Mouse (Mus musculus) limb, embryonic 11.5 days (tissue): ENCODE measurements around the gene Hnrnpul1. TPM values are rescaled to one million over a fixed set of nuclear protein-coding genes. Genes with fewer than 3 reads are reported as not detected.

ENCODE experiments used
- ATAC-seq: fragments of 200-750 bp; cut with Nextera tagmentation; 2 replicates; pipeline ENCODE4 v1.8.0; 2017; ENCODE audit warnings: low read depth; ENCODE audit not compliant: insufficient number of reproducible peaks, low FRiP score, low TSS enrichment
- DNase-seq: peaks from one replicate; pipeline ENCODE4 v3.0.0-alpha.2; 2015; ENCODE audit warnings: low spot score
- H3K27ac ChIP-seq: fragments of 300-500 bp; sonication (generic); replicated peaks from 2 replicates; pipeline ENCODE4 v1.5.1; 2014; ENCODE audit warnings: low read depth, mild to moderate bottlenecking, low read length
- H3K27me3 ChIP-seq: fragments of 300-500 bp; sonication (generic); 2 replicates; pipeline ENCODE4 v1.6.1; 2014; ENCODE audit warnings: mild to moderate bottlenecking, low read length, mixed read lengths; ENCODE audit not compliant: control insufficient read depth, insufficient read depth
- H3K36me3 ChIP-seq: fragments of 300-500 bp; sonication (generic); 2 replicates; pipeline ENCODE4 v1.6.1; 2014; ENCODE audit warnings: mild to moderate bottlenecking, low read length, moderate library complexity, mixed read lengths; ENCODE audit not compliant: control insufficient read depth, insufficient read depth
- H3K4me1 ChIP-seq: fragments of 300-500 bp; sonication (generic); 2 replicates; pipeline ENCODE4 v1.6.1; 2014; ENCODE audit warnings: low read length, mixed read lengths; ENCODE audit not compliant: control insufficient read depth, insufficient read depth
- H3K4me2 ChIP-seq: fragments of 300-500 bp; sonication (generic); 2 replicates; pipeline ENCODE4 v1.6.1; 2014; ENCODE audit warnings: low read depth, mild to moderate bottlenecking, moderate library complexity; ENCODE audit not compliant: severe bottlenecking
- H3K4me3 ChIP-seq: fragments of 300-500 bp; sonication (generic); 2 replicates; pipeline ENCODE4 v1.5.1; 2014; ENCODE audit warnings: low read depth, low read length
- H3K9ac ChIP-seq: fragments of 300-500 bp; sonication (generic); 2 replicates; pipeline ENCODE4 v1.6.1; 2014; ENCODE audit warnings: mild to moderate bottlenecking, low read length
- H3K9me3 ChIP-seq: fragments of 300-500 bp; sonication (generic); 2 replicates; pipeline ENCODE4 v1.6.1; 2016; ENCODE audit warnings: low read length; ENCODE audit not compliant: control insufficient read depth
- WGBS: fragments of 180-500 bp; shearing (Covaris S2); extraction: QIAGEN DNeasy Blood & Tissue Kit; methylation state at CpG from one replicate; pipeline ENCODE4 v1.1.7; 2014; 5-methylcytosine and 5-hydroxymethylcytosine counted together
- polyA plus RNA-seq: library from polyadenylated mRNA; unstranded; fragments of >200 nt; fragmentation: Nextera tagmentation; extraction: Ambion mirVana; gene quantifications from 2 replicates; pipeline ENCODE4 v1.2.1, GENCODE M21; 2014

Gene Hnrnpul1
- 82.9 and 87.8 TPM in 2 replicates for polyA plus RNA-seq

DNA sequence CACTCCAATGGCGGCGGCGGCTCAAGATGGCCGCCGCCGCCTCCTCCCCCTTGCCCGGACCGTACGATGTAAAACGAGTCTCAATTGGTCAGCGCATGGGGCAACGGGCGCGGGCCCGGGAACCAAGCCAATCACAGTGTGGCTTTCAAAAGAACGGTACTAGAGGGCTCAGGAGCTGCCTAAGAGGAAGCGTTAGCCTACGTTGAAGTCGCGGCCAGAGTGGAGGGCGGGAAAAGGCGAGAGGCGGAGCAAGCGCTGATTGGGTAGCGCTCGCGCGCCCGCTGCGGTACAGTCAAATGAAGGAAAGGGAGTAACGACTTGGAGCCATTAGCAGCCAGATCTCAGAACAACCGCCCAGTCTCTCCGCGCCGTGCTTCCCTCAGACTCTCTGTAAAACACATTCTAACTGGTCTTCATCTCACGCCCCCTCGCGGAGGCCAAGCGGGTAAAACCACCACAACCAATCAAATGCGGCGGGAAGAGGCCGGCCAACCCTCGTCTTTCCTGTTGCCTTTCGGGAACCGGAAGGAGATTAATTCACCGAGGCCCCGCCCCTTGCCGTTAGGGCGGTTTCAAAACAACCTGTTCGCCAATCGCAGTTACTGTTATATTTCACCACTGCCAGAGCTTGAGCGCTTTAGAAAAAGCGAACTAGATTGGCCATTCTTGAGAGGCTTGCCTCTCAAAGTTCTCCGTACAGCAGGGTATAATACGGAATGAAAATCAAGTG lies at the start of gene Hnrnpul1:
Hnrnpul1 (minus strand) TSS at position 20 of the 730 bp plus-strand sequence.
- ATAC-seq (peak; percentile 94), DNase-seq (peak; percentile 99)
- no peaks in the 10 kb centered on the region for H3K27me3 ChIP-seq
- peak within 1 kb of the TSS; percentile 99 for H3K9ac ChIP-seq
- H3K9me3 ChIP-seq: no peaks in the 10 kb centered on the region
- peaks cover 9% of the 10 kb centered on the region; the same call in 1 of the 2 replicates for H3K4me1 ChIP-seq
- H3K36me3 ChIP-seq: peaks cover 6% of the 10 kb centered on the region; the same call in 1 of the 2 replicates
- peak within 1 kb of the TSS; percentile 93 for H3K27ac ChIP-seq
- under 1% methylated on average over 53 of the region's 55 CpGs for WGBS
- H3K4me2 ChIP-seq: peak within 1 kb of the TSS; percentile 72
- H3K4me3 ChIP-seq: peak within 1 kb of the TSS; percentile 99

DNA sequence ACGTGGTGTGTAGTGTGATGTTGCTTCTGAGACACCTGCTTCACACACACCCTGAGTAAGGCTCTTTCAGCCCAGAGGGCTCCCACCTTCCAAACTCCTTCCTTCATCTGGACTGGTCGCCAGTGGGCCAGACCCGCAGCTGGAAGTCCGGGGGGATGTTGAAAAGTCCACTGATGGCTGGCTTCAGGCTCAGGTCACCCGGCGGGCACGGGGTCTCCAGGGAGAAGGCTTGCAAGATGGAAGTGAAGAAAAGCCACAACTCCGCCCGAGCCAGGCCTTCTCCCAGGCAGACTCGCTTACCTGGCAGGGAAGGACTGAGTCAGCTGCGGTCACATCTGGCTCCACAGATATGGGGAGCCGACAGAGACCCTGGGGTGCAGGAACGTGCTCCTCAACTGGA lies 48.9 kb upstream of the Hnrnpul1 start:
- 77% methylated on average over 13 of the region's 13 CpGs for WGBS
- Histone ChIP-seq H3K4me3 (no peak overlapping the region), H3K36me3 (no peaks in the 10 kb centered on the region), H3K9me3 (no peaks in the 10 kb centered on the region; the same call in 1 of the 2 replicates), H3K27ac (no peak overlapping the region), H3K9ac (no peak overlapping the region), H3K4me2 (no peak overlapping the region), H3K4me1 (peaks cover 4% of the 10 kb centered on the region; the same call in 1 of the 2 replicates), H3K27me3 (no peaks in the 10 kb centered on the region)
- ATAC-seq (no peak), DNase-seq (no peak)

DNA sequence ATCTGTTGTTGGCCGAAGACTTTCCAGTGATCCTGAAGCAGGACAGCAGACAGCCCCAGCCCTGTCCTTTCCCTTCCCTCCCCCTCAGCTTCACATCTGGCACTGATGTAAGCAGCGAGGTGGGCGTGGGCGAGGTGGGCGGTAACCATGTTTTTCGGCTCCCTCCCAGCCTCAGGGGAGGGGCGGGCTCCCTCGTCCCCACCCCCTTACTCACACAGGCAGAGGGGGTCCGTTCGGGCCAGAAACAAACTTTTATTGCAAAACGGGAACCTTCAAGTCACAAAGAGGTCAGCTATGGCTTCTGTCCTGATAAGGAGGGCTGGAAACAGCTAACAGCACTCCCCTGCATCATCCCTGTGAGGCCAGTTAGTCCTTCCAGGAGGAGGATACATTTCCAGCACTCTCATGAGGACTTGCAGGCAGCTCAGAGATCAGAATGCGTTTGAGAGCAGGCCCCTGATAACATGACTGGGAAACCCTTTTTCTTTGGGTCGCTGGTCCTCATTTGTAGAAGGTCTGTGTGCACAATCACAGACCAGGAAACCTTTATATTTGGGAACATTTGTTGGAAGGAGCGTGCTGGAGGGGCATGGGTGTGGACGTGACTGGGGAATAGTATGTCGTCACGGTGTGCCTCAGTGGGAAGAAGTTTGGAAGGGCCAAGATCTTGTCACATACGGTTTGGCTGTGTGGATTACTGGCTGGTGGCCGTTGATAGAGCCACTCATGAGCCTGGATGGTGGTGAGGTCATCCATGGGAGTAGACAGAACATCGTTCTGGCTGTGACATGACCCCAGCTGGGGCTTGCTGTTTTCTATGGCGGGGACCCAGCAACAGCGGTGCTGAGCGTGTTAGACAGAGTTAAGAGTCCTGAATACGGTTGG lies 47.9 kb upstream of the Hnrnpul1 start:
- no peaks in the 10 kb centered on the region for H3K27me3 ChIP-seq
- no peaks in the 10 kb centered on the region for H3K36me3 ChIP-seq
- DNase-seq (peak; percentile 85), ATAC-seq (peak; percentile 82)
- peaks cover 4% of the 10 kb centered on the region; the same call in 1 of the 2 replicates for H3K4me1 ChIP-seq
- no peaks in the 10 kb centered on the region; the same call in 1 of the 2 replicates for H3K9me3 ChIP-seq
- H3K9ac ChIP-seq: peak overlapping the region; percentile 51; the same call in 1 of the 2 replicates
- H3K4me3 ChIP-seq: peak overlapping the region; percentile 3
- peak overlapping the region; percentile 44 for H3K4me2 ChIP-seq
- H3K27ac ChIP-seq: peak overlapping the region; percentile 56
- WGBS: 31% methylated on average over 23 of the region's 24 CpGs

DNA sequence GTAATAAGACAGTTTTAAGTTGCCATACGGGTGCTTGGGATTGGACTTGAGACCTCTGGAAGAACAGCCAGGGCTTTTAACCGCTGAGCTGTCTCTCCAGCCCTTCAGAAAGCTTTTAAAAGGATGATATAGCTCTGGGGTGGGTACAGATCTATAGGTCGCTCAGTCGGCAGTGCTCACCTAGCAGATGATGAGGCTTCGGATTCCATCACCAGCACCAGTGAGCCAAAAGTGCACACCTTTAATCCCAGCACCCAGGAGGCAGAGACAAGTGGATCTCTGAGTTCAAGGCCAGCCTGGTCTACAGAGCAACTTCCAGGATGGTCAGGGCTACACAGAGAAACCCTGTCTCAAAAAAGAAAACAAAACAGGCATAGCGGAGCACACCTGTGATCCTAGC lies 46.5 kb upstream of the Hnrnpul1 start:
- H3K27ac ChIP-seq: no peak overlapping the region
- no peak overlapping the region for H3K4me3 ChIP-seq
- H3K9me3 ChIP-seq: no peaks in the 10 kb centered on the region; the same call in 1 of the 2 replicates
- no peaks in the 10 kb centered on the region for H3K27me3 ChIP-seq
- H3K4me2 ChIP-seq: no peak overlapping the region
- no peak overlapping the region for H3K9ac ChIP-seq
- H3K36me3 ChIP-seq: no peaks in the 10 kb centered on the region
- H3K4me1 ChIP-seq: peaks cover 4% of the 10 kb centered on the region; the same call in 1 of the 2 replicates
- WGBS: 90% methylated on average over 6 of the region's 6 CpGs
- DNase-seq (no peak), ATAC-seq (no peak)

DNA sequence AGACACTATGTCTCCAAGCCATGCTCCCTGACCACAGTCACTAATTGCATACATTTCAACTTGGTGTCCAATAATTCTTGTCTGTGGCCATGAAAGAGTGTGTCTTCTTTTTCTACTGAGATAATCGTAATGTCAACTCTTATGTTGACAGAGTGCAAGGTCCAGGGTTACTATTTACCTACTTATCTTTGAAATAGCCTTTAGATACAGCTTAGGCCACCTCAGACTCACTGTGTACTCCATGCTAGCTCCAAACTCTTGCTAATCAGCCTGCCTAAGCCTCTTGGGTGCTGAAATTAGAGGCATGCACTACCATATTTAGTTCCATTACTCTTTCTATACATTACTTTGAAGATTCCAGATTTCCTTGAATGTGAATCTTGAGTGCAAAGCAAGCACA lies 44.8 kb upstream of the Hnrnpul1 start:
- DNase-seq: no peak
- 89% methylated on average over 1 of the region's 1 CpGs for WGBS
- H3K27me3 ChIP-seq: no peaks in the 10 kb centered on the region

DNA sequence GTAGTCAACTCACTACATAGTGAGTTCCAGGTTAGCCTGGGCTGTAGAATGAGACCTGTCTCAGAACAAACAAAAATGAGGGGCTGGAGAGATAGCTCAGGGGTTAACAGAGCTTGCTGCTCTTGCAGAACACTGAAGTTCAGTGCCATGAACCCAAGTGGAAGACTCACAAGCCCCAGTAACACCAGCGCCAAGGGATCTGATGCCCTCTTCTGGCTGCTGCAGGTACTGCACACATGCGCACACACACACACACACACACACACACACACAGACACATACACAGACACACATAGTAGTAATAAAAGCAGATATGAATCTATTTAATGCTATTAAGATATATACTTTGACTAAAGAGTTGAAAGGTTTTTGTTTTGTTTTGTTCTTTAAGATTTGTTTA lies 44.0 kb upstream of the Hnrnpul1 start:
- Histone ChIP-seq H3K9ac (no peak overlapping the region), H3K36me3 (no peaks in the 10 kb centered on the region), H3K27me3 (no peaks in the 10 kb centered on the region), H3K9me3 (no peaks in the 10 kb centered on the region; the same call in 1 of the 2 replicates), H3K4me3 (no peak overlapping the region), H3K27ac (no peak overlapping the region), H3K4me1 (peaks cover 4% of the 10 kb centered on the region; the same call in 1 of the 2 replicates), H3K4me2 (no peak overlapping the region)
- ATAC-seq: no peak
- DNase-seq: no peak
- WGBS: 83% methylated on average over 2 of the region's 2 CpGs

More for the DNA sequence above, 44.8 kb upstream of the Hnrnpul1 start:
- H3K4me3 ChIP-seq: no peak overlapping the region
- peaks cover 4% of the 10 kb centered on the region; the same call in 1 of the 2 replicates for H3K4me1 ChIP-seq
- H3K36me3 ChIP-seq: no peaks in the 10 kb centered on the region
- H3K9me3 ChIP-seq: no peaks in the 10 kb centered on the region; the same call in 1 of the 2 replicates
- ATAC-seq: no peak
- no peak overlapping the region for H3K4me2 ChIP-seq
- no peak overlapping the region for H3K9ac ChIP-seq
- no peak overlapping the region for H3K27ac ChIP-seq

DNA sequence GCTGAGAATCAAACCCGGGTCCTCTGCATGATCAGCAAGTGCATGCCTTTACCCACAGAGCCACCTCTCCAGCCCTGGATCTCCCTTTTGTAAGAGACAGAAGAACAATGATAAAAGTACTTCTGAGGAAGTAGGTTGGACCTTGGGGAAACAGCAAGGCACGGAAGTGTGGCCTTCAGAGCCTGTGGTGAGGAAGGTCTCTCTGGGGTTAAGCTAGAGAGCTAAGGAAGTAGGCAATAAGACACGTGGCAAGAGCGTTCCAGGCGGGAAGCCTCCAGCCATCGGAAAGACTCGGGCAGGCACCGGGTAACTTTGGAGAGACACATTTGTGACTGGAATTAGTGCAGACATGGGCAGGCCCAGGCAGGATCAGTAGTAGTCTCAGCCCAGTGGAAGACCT lies 40.2 kb upstream of the Hnrnpul1 start:
- no peak for ATAC-seq
- 73% methylated on average over 8 of the region's 8 CpGs for WGBS
- no peak overlapping the region for H3K9ac ChIP-seq
- H3K27ac ChIP-seq: no peak overlapping the region
- H3K36me3 ChIP-seq: no peaks in the 10 kb centered on the region
- no peak overlapping the region for H3K4me3 ChIP-seq
- no peak overlapping the region for H3K4me2 ChIP-seq
- H3K4me1 ChIP-seq: no peaks in the 10 kb centered on the region
- H3K9me3 ChIP-seq: no peaks in the 10 kb centered on the region; the same call in 1 of the 2 replicates
- no peak for DNase-seq
- no peaks in the 10 kb centered on the region for H3K27me3 ChIP-seq

DNA sequence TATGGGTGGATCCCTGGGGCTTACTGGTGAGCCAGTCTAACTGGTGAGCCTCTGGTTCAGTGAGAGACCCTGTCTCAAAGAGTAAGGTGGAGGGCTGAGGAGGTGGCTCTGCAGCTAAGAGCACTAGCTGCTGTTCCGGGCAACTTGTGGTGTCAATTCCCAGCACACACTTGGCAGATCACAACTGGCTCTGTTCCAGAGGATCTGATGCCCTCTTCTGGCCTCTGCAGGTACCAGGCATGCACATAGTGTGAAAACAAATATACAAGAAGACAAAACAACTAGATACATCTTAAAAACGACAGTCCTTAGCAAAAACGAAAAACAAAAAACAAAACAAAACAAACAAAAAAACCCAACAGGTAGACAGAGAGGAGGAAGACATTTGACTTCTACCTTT lies 39.1 kb upstream of the Hnrnpul1 start:
- no peak for DNase-seq
- Histone ChIP-seq H3K9me3 (no peaks in the 10 kb centered on the region; the same call in 1 of the 2 replicates), H3K27ac (no peak overlapping the region), H3K36me3 (no peaks in the 10 kb centered on the region), H3K27me3 (no peaks in the 10 kb centered on the region), H3K4me3 (no peak overlapping the region), H3K4me2 (no peak overlapping the region), H3K9ac (no peak overlapping the region), H3K4me1 (0 out of 2 replicates have a peak, but pooled peaks cover 7% of the 10 kb centered on the region)
- no peak for ATAC-seq
- WGBS: 58% methylated on average over 3 of the region's 3 CpGs
